Mouse (Mus musculus): ENCODE measurements at regions not wholly inside any gene's neighbourhood (a gene's known extent, or its start where the extent isn't known, plus 50 kb on each side); places are given as distances from the start of the nearest gene placed in this dataset.

DNA sequence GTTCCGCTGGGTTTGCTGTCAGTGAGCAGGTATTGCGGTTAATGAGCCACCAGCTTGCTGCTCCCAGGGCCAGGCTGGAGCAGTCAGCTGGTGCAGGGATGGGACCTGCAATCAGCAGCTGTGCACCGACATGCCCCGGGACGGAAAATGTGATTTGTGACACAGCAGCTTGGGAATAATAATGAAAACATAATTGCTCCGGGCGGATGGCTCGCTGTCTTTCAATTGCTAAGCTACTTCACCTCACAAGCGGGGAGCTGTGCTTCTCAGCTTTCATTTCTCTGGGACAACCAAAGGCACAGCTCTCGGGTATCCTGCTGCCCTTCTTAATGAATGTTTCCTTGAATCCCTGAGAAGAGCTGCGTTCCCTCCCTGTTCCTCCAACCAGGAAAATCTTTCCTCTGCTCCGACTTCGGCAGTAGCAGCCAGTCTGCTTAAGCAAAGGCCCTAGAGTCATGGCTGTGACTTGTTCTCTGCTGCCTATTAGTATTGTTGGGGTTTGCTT lies 235.3 kb upstream of the A1bg start:
- no peak for TF ChIP-seq CTCF (IDR thresholded peaks at IDR 0.05; ENCODE audit: low read depth, low read length)
- no peak for TF ChIP-seq POLR2A (IDR thresholded peaks at IDR 0.05; ENCODE audit: extremely low read depth, insufficient read depth, low read length)

Measured in liver, adult 2 months (tissue).